Mouse (Mus musculus) lung, embryonic 14.5 days (tissue): ENCODE data around the gene Lat2. TPM values are rescaled to one million over a fixed set of nuclear protein-coding genes. Genes with fewer than 3 reads are reported as not detected.
A peak's percentile ranks its signal among the peaks of the same experiment; 100 is the strongest.

Experiments used
- ATAC-seq: fragments of 200-750 bp; cut with Nextera tagmentation; 2 replicates; pipeline ENCODE4 v1.8.0; 2017; ENCODE audit warnings: mild to moderate bottlenecking, moderate TSS enrichment, moderate library complexity; ENCODE audit not compliant: insufficient read depth
- DNase-seq: peaks from one replicate; pipeline ENCODE4 v3.0.0-alpha.2; 2015
- H3K27ac ChIP-seq: fragments of 300-500 bp; sonication (generic); 2 replicates; pipeline ENCODE4 v1.5.1; 2014; ENCODE audit warnings: low read depth, mild to moderate bottlenecking, moderate library complexity
- H3K27me3 ChIP-seq: fragments of 300-500 bp; sonication (generic); 2 replicates; pipeline ENCODE4 v1.6.1; 2014; ENCODE audit warnings: low read length, control low read depth; ENCODE audit not compliant: insufficient read depth
- H3K36me3 ChIP-seq: fragments of 300-500 bp; sonication (generic); 2 replicates; pipeline ENCODE4 v1.6.1; 2014; ENCODE audit warnings: control low read depth; ENCODE audit not compliant: insufficient read depth
- H3K4me1 ChIP-seq: fragments of 300-500 bp; sonication (generic); 2 replicates; pipeline ENCODE4 v1.6.1; 2014; ENCODE audit warnings: antibody characterized with exemption, control low read depth; ENCODE audit not compliant: insufficient read depth
- H3K4me2 ChIP-seq: fragments of 300-500 bp; sonication (generic); 2 replicates; pipeline ENCODE4 v1.6.1; 2014; ENCODE audit warnings: mild to moderate bottlenecking
- H3K4me3 ChIP-seq: fragments of 300-500 bp; sonication (generic); 2 replicates; pipeline ENCODE4 v1.5.1; 2014; ENCODE audit warnings: low read depth, low read length
- H3K9ac ChIP-seq: fragments of 300-500 bp; sonication (generic); 2 replicates; pipeline ENCODE4 v1.6.1; 2014
- H3K9me3 ChIP-seq: fragments of 300-500 bp; sonication (generic); 2 replicates; pipeline ENCODE4 v1.6.1; 2016; ENCODE audit warnings: low read depth, low read length, control low read depth
- CTCF ChIP-seq: IDR thresholded peaks from 2 replicates; pipeline ENCODE4 v1.5.1; 2016; ENCODE audit warnings: antibody characterized with exemption, low read depth
- WGBS: fragments of 180-500 bp; shearing (Covaris S2); extraction: QIAGEN DNeasy Blood & Tissue Kit; methylation state at CpG from one replicate; pipeline ENCODE4 v1.1.7; 2014; 5-methylcytosine and 5-hydroxymethylcytosine counted together
- polyA plus RNA-seq: library from polyadenylated mRNA; unstranded; fragments of >200 nt; fragmentation: Nextera tagmentation; extraction: Ambion mirVana; gene quantifications from 2 replicates; pipeline ENCODE4 v1.2.1, GENCODE M21; 2014

Gene Lat2
- polyA plus RNA-seq, 1 experiment from 2014 or later: 2.1 TPM

DNA sequence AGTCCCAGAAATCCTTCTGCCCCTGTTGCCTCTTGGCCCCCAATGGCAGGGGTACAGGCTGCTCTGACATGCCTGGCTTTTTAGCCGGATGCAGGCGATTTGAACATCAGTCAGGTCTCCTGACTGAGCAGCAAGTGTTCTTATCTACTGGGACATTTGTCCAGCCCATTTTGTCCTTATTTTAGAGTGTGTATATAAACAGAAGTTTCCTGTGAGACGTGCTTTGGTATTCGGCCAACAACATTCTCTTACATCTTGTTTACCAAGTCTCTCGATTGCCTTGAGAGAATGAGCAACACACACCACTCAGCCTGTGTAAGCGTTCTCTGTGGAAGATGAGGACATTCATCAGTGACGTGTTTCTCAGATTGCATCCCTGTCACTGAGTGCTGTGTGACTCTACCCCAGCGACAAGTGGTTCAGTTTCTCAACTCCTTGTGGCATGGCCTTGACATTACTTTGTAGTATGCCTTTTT lies 29.9 kb upstream of the Lat2 start:
- WGBS: 9% methylated on average over 8 of the region's 8 CpGs

GRCm38 (mm10) chr5:134644121-134644520 lies 29.3 kb upstream of the Lat2 start:
- Histone ChIP-seq H3K27ac (peak overlapping the region; percentile 79), H3K9me3 (no peaks in the 10 kb centered on the region), H3K9ac (no peak overlapping the region; the same call in 1 of the 2 replicates), H3K36me3 (no peaks in the 10 kb centered on the region), H3K4me3 (no peak overlapping the region), H3K4me2 (peak overlapping the region; percentile 10; the same call in 1 of the 2 replicates), H3K4me1 (peaks cover 5% of the 10 kb centered on the region), H3K27me3 (no peaks in the 10 kb centered on the region)
- peak; percentile 46 for TF ChIP-seq CTCF
- WGBS: 55% methylated on average over 1 of the region's 1 CpGs
- ATAC-seq: peak; percentile 13; the same call in 1 of the 2 replicates
- peak; percentile 52 for DNase-seq

More for the DNA sequence above, 29.9 kb upstream of the Lat2 start:
- Histone ChIP-seq H3K36me3 (no peaks in the 10 kb centered on the region), H3K9me3 (no peaks in the 10 kb centered on the region), H3K4me1 (peaks cover 5% of the 10 kb centered on the region), H3K27ac (peak overlapping the region; percentile 79), H3K27me3 (no peaks in the 10 kb centered on the region), H3K4me3 (no peak overlapping the region; the same call in 1 of the 2 replicates), H3K4me2 (peak overlapping the region; percentile 21; the same call in 1 of the 2 replicates), H3K9ac (no peak overlapping the region; the same call in 1 of the 2 replicates)
- no peak; the same call in 1 of the 2 replicates for TF ChIP-seq CTCF
- DNase-seq: peak; percentile 97
- peak; percentile 93 for ATAC-seq

DNA sequence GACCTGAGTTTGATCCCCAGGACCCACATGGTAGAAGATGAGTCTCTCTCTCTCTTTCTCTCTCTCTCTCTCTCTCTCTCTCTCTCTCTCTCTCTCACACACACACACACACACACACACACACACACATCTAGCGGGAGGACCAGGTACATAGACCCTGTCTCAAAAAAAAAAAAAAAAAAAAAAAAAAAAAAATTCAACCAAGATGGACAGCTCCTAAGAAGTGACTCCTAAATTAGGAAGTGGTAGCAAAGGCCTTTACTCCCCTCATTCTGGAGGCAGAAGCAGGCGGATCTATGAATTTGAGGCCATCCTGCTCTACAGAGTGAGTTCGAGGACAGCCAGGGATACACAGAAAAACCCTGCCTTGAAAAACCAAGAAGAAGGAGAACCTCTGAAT lies 25.5 kb upstream of the Lat2 start:
- ATAC-seq: no peak

GRCm38 (mm10) chr5:134639269-134639682 lies 24.5 kb upstream of the Lat2 start, which contains the start of gene Eif4h:
Eif4h (minus strand) TSS chr5:134639490.
- Histone ChIP-seq H3K9me3 (no peaks in the 10 kb centered on the region), H3K27ac (peak within 1 kb of the TSS; percentile 94), H3K36me3 (peaks cover 23% of the 10 kb centered on the region), H3K4me1 (peaks cover 3% of the 10 kb centered on the region), H3K4me2 (peak within 1 kb of the TSS; percentile 88), H3K4me3 (peak within 1 kb of the TSS; percentile 100), H3K9ac (peak within 1 kb of the TSS; percentile 98), H3K27me3 (no peaks in the 10 kb centered on the region)
- DNase-seq: peak; percentile 99
- ATAC-seq: peak; percentile 93
- WGBS: under 1% methylated on average over 52 of the region's 52 CpGs
- no peak for TF ChIP-seq CTCF

More for the DNA sequence above, 25.5 kb upstream of the Lat2 start:
- Histone ChIP-seq H3K27ac (no peak overlapping the region), H3K9ac (no peak overlapping the region), H3K27me3 (no peaks in the 10 kb centered on the region), H3K4me1 (peaks cover 5% of the 10 kb centered on the region), H3K4me3 (no peak overlapping the region), H3K4me2 (no peak overlapping the region), H3K36me3 (peaks cover 13% of the 10 kb centered on the region), H3K9me3 (no peaks in the 10 kb centered on the region)
- DNase-seq: no peak
- 83% methylated on average over 3 of the region's 3 CpGs for WGBS
- TF ChIP-seq CTCF: no peak

- no peak for TF ChIP-seq CTCF
- Histone ChIP-seq H3K27ac (peak overlapping the region; percentile 94), H3K4me1 (no peaks in the 10 kb centered on the region; the same call in none of the 2 replicates), H3K27me3 (no peaks in the 10 kb centered on the region), H3K36me3 (peaks cover 29% of the 10 kb centered on the region), H3K4me3 (peak overlapping the region; percentile 100), H3K4me2 (peak overlapping the region; percentile 88), H3K9me3 (no peaks in the 10 kb centered on the region), H3K9ac (peak overlapping the region; percentile 98)
- ATAC-seq: peak; percentile 74
- under 1% methylated on average over 85 of the region's 85 CpGs for WGBS
- peak; percentile 56 for DNase-seq
Measured at GRCm38 (mm10) chr5:134638461-134639268, 23.8 kb upstream of the Lat2 start.

DNA sequence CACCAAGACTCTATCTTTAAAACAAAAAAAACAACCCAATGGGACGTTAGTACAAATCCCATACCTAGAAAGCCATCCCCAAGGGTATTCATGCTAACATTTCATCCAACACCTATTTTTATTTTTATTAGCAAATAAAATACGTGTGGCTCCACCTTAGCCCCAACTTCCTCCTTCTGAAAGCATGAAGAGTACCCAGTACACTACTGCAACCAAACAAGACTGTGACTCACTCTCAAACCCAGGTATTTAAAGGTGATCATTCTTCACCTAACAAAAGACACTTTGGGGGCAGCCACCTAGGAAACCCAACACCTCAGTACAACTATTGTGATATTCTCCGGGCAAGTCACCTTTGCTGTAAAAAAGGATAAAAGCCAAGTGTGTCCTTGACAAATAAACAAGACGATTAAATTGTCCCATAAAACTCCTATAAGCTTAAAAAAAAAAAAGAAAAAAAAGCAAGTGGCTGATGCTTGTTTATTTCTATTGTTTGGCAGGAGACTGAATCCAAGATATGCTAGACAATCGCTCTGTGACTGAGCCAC lies 23.1 kb upstream of the Lat2 start:
- Histone ChIP-seq H3K36me3 (peaks cover 35% of the 10 kb centered on the region), H3K27ac (0 out of 2 replicates have a peak overlapping the region, but pooled peaks have one; percentile 94), H3K9ac (peak overlapping the region; percentile 98), H3K4me2 (peak overlapping the region; percentile 88), H3K9me3 (no peaks in the 10 kb centered on the region), H3K4me1 (no peaks in the 10 kb centered on the region; the same call in 1 of the 2 replicates), H3K4me3 (peak overlapping the region; percentile 100), H3K27me3 (no peaks in the 10 kb centered on the region)
- TF ChIP-seq CTCF: no peak
- WGBS: 18% methylated on average over 5 of the region's 5 CpGs
- no peak for ATAC-seq
- no peak for DNase-seq

DNA sequence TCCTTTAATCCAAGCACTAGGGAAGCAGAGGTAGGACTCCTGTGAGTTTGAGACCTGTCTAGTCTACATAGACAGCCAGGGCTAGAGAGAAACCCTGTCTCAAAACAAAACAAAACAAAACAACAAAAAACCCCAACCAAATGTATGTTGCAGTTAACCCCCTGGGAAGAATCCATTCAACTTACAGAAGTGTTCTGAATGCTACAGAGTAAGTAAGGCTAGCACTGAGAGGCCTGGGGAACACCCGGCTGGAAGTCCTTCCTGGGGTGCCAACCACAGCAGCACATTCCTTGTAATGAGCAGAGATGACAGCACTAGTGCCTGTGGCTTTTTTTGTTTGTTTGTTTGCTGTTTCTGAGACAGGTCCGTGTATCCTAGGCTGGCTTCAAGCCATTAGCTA lies 18.0 kb upstream of the Lat2 start:
- Histone ChIP-seq H3K4me1 (no peaks in the 10 kb centered on the region; the same call in 1 of the 2 replicates), H3K36me3 (peaks cover 84% of the 10 kb centered on the region)
- no peak for ATAC-seq

More for the DNA sequence above, 18.0 kb upstream of the Lat2 start:
- 61% methylated on average over 2 of the region's 2 CpGs for WGBS
- no peaks in the 10 kb centered on the region for H3K9me3 ChIP-seq
- H3K27ac ChIP-seq: no peak overlapping the region
- H3K4me3 ChIP-seq: no peak overlapping the region
- no peak for DNase-seq
- H3K9ac ChIP-seq: no peak overlapping the region
- no peaks in the 10 kb centered on the region for H3K27me3 ChIP-seq
- H3K4me2 ChIP-seq: no peak overlapping the region
- TF ChIP-seq CTCF: no peak
